Mouse (Mus musculus): ENCODE results near the gene Zfp318. TPM values are rescaled to one million over a fixed set of nuclear protein-coding genes. Genes with fewer than 3 reads are reported as not detected.

Gene Zfp318
- total RNA-seq, 2 experiments from 2014 or later: 58.8 to 67.8 TPM

GRCm38 (mm10) chr17:46439176-46439575, 55.6 kb downstream of the Zfp318 start:
- DNase-seq (ENCODE audit: low spot score in 2 of 2): no peak
- intact Hi-C loops (cut with DNase I): no loop called here

- intact Hi-C loops (cut with DNase I): no loop called here
- DNase-seq (ENCODE audit: low spot score in 2 of 2): no peak
Observed at GRCm38 (mm10) chr17:46444839-46445579, 61.5 kb downstream of the Zfp318 start.

GRCm38 (mm10) chr17:46446264-46446663, 62.7 kb downstream of the Zfp318 start:
- DNase-seq (ENCODE audit: low spot score in 2 of 2): no peak
- intact Hi-C loops (cut with DNase I): no loop called here

- no peak for DNase-seq (ENCODE audit: low spot score in 2 of 2)
- intact Hi-C loops (cut with DNase I): no loop called here
Observed at GRCm38 (mm10) chr17:46452683-46453082, 69.2 kb downstream of the Zfp318 start.

GRCm38 (mm10) chr17:46453302-46453948, 69.9 kb downstream of the Zfp318 start:
- DNase-seq (ENCODE audit: low spot score in 2 of 2): no peak
- intact Hi-C loops (cut with DNase I): no loop called here

DNA sequence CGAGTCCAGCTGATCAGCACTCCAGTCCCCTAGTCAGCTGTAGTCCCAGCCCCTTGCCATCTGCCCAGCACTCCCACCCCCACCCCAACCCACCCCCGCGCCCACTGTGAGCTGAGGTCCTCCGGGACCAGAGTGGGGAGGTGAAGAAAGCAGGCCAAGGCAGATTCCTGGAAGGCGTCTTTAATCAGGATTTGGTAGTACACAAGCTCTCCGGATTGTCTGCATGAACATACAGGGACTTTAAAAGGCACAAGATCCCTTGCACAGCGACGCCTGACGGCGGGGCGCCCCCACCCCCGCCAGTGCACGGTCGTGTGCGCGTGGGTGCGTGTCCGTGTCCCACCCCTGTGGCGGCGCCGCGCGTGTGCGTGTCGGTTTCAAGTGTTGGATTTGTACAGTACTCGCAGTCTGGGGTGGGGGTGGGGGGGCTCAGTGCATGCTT, 70.5 kb downstream of the Zfp318 start:
- DNase-seq (ENCODE audit: low spot score in 2 of 2): peak in 1 of 2 experiments; percentile 28
- intact Hi-C loops (cut with DNase I): no loop called here

- intact Hi-C loops (cut with DNase I): no loop called here
- no peak for DNase-seq (ENCODE audit: low spot score in 2 of 2)
Observed at GRCm38 (mm10) chr17:46454539-46454938, 71.0 kb downstream of the Zfp318 start.

- intact Hi-C loops (cut with DNase I): no loop called here
- no peak for DNase-seq (ENCODE audit: low spot score in 2 of 2)
Observed at GRCm38 (mm10) chr17:46455110-46455691, 71.7 kb downstream of the Zfp318 start.

GRCm38 (mm10) chr17:46457791-46458190, 74.3 kb downstream of the Zfp318 start:
- intact Hi-C loops (cut with DNase I): no loop called here
- no peak for DNase-seq (ENCODE audit: low spot score in 2 of 2)

- intact Hi-C loops (cut with DNase I): no loop called here
- DNase-seq (ENCODE audit: low spot score in 2 of 2): no peak
Observed at GRCm38 (mm10) chr17:46458439-46458838, 74.9 kb downstream of the Zfp318 start.

GRCm38 (mm10) chr17:46460673-46461072, 77.1 kb downstream of the Zfp318 start:
- DNase-seq (ENCODE audit: low spot score in 2 of 2): no peak
- intact Hi-C loops (cut with DNase I): no loop called here

DNA sequence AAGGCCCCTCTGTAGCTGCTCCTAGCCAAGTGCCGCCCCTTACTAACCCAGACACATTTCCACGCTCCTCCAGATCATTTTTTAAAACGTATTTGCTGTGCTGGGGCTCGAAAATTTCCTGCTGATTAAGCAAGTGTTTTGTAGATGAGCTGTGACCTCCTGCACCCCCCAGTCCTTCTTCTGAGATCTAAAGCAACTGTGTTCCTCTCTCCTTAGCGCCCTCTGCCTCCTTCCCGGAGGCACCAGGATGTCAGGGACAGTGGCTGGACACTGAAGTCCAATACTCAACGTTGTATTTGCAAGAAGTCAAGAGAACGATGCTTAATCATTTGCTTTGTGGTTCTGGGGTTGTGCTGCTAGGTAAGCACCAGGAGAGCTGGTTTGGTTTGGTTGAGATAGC, 77.8 kb downstream of the Zfp318 start:
- no peak for DNase-seq (ENCODE audit: low spot score in 2 of 2)
- intact Hi-C loops (cut with DNase I): no loop called here

GRCm38 (mm10) chr17:46462226-46462625, 78.7 kb downstream of the Zfp318 start:
- intact Hi-C loops (cut with DNase I): no loop called here

DNA sequence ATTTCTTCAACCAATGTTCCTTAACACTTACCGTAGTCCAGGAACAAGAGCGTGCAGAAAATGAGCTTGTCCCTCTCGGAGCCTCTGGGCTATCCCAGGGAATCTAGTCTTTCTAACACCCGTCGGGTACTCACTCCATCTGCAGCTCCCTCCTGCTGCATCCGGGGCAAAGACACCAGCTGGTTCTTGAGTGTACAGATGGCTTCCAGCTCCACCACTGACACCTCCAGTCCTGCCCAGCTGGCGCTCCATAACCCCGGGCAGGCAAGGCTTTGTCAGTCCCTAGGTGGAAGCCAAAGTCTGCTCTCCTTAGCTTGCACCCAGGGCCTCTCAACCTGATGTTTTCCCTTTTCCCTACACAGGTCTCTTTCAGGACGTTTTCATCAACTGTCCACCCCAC, 84.3 kb downstream of the Zfp318 start:
- intact Hi-C loops (cut with DNase I): no loop called here
- peak in 1 of 2 experiments; percentile 28 for DNase-seq (ENCODE audit: low spot score in 2 of 2)

More at GRCm38 (mm10) chr17:46462226-46462625, 78.7 kb downstream of the Zfp318 start:
- DNase-seq (ENCODE audit: low spot score in 2 of 2): no peak

Other genes with a start within 250 kb of the Zfp318 start
- gene Rsph9, start 239.5 kb upstream of the Zfp318 start, total RNA-seq (2021): 10 to 100 TPM; 17.8 to 20.6 TPM
- 10 to 100 TPM; 13.0 to 13.5 TPM for gene Mad2l1bp, start 230.2 kb upstream of the Zfp318 start, total RNA-seq (2021)
- 100 to 1,000 TPM; 108 to 119 TPM for gene Gtpbp2, start 222.7 kb upstream of the Zfp318 start, total RNA-seq (2021)
- gene Polh, start 181.1 kb upstream of the Zfp318 start, total RNA-seq (2021): 1 to 10 TPM; 6.4 to 6.5 TPM
- 10 to 100 TPM; 40.5 to 41.4 TPM for gene Xpo5, start 180.9 kb upstream of the Zfp318 start, total RNA-seq (2021)
- 10 to 100 TPM; 33.9 to 35.5 TPM for gene Polr1c, start 135.7 kb upstream of the Zfp318 start, total RNA-seq (2021)
- 10 to 100 TPM; 95.5 to 95.9 TPM for gene Yipf3, start 135.7 kb upstream of the Zfp318 start, total RNA-seq (2021)
- 10 to 100 TPM; 72.9 to 79.7 TPM for gene Lrrc73, start 130.2 kb upstream of the Zfp318 start, total RNA-seq (2021)
- gene Tjap1, start 100.7 kb upstream of the Zfp318 start, total RNA-seq (2021): 10 to 100 TPM; 43.9 to 44.9 TPM
- gene Dlk2, start 86.3 kb upstream of the Zfp318 start, total RNA-seq (2021): 10 to 100 TPM; 57.3 to 61.6 TPM
- gene Abcc10, start 55.4 kb upstream of the Zfp318 start, total RNA-seq (2021): 10 to 100 TPM in 1 of 2 experiments, 1 to 10 TPM in 1; 8.6 to 11.5 TPM
- gene Crip3, start 45.2 kb downstream of the Zfp318 start, total RNA-seq (2021): 1 to 10 TPM; 6.2 to 6.6 TPM
- gene Slc22a7, start 54.7 kb downstream of the Zfp318 start, total RNA-seq (2021): under 1 TPM in 1 of 2 experiments, not detected in 1; 0.25 TPM
- gene Ttbk1, start 103.9 kb downstream of the Zfp318 start, total RNA-seq (2021): 100 to 1,000 TPM; 133 to 141 TPM
- gene Dnph1, start 113.0 kb downstream of the Zfp318 start, total RNA-seq (2021): 1 to 10 TPM; 3.2 to 3.6 TPM
- gene Cul9, start 162.7 kb downstream of the Zfp318 start, total RNA-seq (2021): 10 to 100 TPM; 55.8 to 59.3 TPM
- 10 to 100 TPM; 58.8 to 63.8 TPM for gene Srf, start 172.4 kb downstream of the Zfp318 start, total RNA-seq (2021)
- 10 to 100 TPM in 1 of 2 experiments, 1 to 10 TPM in 1; 9.5 to 10.5 TPM for gene Ptk7, start 245.8 kb downstream of the Zfp318 start, total RNA-seq (2021)